Mouse (Mus musculus): ENCODE data around the gene Sprr2a1.
"Not testable (repeated sequence)": the region's sequence is repeated elsewhere in the genome, so short reads cannot be mapped to it uniquely, and the experiment has no call there.

Sprr2a1 gene

GRCm38 (mm10) chr3:92215569-92215968 lies at the start of gene Sprr2a1, which contains the start of gene Sprr2a2:
Gene Sprr2a1 (plus strand): TSS chr3:92215799.
Gene Sprr2a2 (plus strand): TSS chr3:92215920.
- DNase-seq (ENCODE audit: low spot score in 2 of 2): not testable (repeated sequence)

DNA sequence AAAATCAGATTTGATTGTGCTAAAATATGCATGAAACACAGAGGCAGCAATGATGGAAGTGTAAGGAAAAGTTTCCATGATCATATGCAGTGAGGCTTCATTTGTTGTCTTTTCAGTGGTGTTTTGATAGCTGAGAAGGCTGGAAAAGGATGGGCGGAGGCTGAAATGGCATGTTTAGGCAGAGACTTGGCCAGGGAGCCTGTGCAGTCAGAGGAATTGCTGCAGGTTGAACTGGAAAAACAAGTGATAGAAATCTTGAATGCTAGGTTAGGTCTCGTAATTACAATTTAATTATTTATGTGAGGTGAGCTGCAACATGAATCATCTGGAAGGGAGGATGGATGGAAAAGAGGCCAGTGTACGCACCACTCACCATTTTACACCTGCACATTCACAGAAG lies 45.8 kb upstream of the Sprr2a1 start:
- DNase-seq (ENCODE audit: low spot score in 2 of 2): peak in 1 of 2 experiments; percentile 27

DNA sequence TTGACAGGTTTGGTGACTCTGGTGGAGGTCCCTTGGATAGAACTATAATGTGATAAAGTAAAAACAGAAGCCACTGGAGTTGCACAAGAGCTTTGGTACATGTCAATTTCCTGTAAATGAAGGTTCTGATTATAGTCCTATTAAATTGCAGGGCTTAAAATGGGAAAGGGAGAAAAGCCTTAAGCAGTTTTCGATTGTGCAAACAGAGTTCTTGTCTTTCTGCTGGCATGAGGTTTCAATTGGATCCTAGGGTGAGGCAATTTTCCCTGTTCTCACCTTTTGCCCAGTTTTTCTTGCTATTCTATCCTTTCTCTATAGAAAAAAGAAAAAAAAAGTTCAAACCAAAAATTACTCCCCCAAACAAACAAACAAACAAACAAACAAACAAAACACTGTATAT lies 38.7 kb upstream of the Sprr2a1 start:
- no peak for DNase-seq (ENCODE audit: low spot score in 2 of 2)

- DNase-seq (ENCODE audit: low spot score in 2 of 2): no peak
These were observed 19.9 kb upstream of the Sprr2a1 start for GRCm38 (mm10) chr3:92195512-92196200.

GRCm38 (mm10) chr3:92211133-92211925 lies 4.3 kb upstream of the Sprr2a1 start:
- DNase-seq (ENCODE audit: low spot score in 2 of 2): not testable (repeated sequence)

DNA sequence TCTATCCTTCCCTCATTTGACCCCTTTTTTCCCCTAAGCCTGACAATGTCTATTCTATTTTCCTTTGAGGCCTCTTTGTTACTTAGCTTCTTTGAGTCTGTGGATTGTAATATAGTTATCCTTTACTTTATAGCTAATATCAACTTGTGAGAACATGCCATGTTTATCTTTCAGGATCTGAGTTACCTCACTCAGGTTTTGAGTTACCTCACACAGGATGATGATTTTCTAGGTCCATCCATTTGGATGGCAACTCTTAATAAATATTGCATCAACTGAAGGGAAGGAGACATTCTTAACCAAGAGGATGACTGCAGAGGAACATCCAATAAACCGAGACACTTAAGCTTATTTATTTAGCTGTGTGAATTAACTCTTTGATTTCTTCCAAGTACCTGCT lies 3.5 kb upstream of the Sprr2a1 start:
- DNase-seq (ENCODE audit: low spot score in 2 of 2): not testable (repeated sequence)

DNA sequence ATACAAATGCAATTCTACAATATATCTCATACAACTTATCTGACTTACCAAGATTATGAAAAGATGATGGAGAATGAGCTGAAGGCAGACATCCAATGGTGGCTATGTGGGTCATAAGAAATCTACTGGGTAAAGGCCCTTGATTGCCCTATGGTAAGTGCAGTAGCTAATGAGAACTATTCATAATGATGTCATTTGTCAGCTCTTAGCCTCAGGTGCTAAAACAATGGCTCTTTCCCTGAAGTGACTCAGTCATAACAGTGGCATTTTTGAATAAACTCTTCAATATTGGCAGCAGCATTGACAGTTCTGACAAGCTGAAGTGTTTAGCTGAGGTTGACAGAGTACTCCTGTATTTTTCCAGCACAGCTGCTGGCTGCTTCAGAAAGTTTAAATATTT lies 1.9 kb upstream of the Sprr2a1 start:
- not testable (repeated sequence) for DNase-seq (ENCODE audit: low spot score in 2 of 2)

DNA sequence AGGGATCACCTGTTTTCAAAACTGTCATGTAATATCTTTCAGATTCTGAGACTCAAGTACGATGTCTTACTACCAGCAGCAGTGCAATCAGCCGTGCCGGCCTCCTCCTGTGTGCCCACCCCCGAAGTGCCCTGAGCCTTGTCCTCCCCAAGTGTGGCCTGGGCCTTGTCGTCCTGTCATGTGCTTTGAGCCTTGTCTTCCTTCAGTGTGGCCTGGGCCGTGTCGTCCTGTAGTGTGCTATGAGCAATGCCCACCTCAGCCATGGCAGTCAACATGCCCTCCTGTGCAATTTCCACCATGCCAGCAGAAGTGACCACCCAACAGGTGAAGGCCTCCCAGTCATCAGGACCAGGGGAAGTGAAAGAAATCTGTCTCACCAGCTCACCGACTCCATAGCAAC lies 3.4 kb downstream of the Sprr2a1 start:
- DNase-seq (ENCODE audit: low spot score in 2 of 2): not testable (repeated sequence)

DNA sequence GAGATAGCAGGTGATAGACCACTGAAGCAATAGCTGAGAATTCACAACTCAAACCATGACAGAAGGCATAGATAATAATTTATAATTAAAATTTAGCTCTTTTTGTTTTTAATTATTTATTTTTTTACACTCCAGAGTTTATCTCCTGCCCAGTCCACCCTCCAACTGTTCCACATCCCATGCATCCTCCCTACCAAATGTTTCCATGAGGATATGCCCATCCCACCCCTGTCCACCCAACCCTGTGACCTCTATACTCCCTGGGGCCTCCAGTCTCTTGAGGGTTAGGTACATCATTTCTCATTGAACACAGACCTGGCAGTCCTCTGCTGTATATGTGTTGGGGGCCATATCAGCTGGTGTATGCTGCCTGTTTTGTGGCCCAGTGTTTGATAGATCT lies 8.1 kb downstream of the Sprr2a1 start:
- DNase-seq (ENCODE audit: low spot score in 2 of 2): not testable (repeated sequence)

DNA sequence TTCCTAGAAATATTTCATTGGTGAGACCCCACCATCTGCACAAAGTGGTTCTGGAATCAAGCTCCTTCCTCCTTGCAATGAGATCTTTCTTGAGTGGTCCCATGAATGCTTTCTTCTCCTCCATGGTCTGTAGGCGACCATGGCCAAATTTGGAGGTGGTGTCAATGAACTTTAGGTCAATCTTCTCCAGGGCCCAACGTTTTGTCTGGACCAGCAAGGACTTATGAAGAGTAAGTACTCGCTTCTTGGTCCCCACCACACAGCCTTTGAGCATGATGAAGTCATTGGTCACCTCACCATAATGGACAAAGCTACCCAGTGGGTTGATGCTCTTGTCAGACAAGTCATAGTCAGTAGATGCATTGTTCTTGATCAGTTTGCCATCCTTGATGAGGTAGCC lies 11.8 kb downstream of the Sprr2a1 start:
- not testable (repeated sequence) for DNase-seq (ENCODE audit: low spot score in 2 of 2)

GRCm38 (mm10) chr3:92236463-92237189 lies 21.0 kb downstream of the Sprr2a1 start:
- DNase-seq (ENCODE audit: low spot score in 2 of 2): not testable (repeated sequence)

- DNase-seq (ENCODE audit: low spot score in 2 of 2): not testable (repeated sequence)
These were observed 23.1 kb downstream of the Sprr2a1 start for GRCm38 (mm10) chr3:92238736-92239135.

GRCm38 (mm10) chr3:92239197-92239596 lies 23.6 kb downstream of the Sprr2a1 start:
- DNase-seq (ENCODE audit: low spot score in 2 of 2): not testable (repeated sequence)

DNA sequence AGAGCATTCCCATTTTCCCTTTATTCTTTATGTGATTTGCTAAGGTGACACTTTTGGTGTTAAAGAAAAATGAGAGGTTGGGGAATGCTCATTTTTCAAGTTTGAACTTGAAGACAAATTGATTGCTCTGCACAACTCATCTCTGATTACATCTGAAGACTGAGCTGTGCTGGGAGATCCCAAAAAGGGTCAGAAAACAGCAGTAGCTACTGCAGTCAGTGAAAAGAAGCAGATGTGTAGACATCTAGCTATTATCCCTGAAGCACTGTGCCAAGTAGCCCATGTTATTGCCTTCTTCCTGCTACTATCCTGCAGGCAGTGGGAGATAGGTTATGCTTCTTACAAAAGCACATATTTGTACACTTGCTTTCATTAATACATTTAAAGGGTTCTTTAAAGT lies 29.2 kb downstream of the Sprr2a1 start:
- DNase-seq (ENCODE audit: low spot score in 2 of 2): not testable (repeated sequence)

GRCm38 (mm10) chr3:92246245-92246644 lies 30.6 kb downstream of the Sprr2a1 start:
- DNase-seq (ENCODE audit: low spot score in 2 of 2): not testable (repeated sequence)

GRCm38 (mm10) chr3:92248494-92248893 lies 32.9 kb downstream of the Sprr2a1 start:
- DNase-seq (ENCODE audit: low spot score in 2 of 2): not testable (repeated sequence)

- DNase-seq (ENCODE audit: low spot score in 2 of 2): not testable (repeated sequence)
These were observed 34.9 kb downstream of the Sprr2a1 start for GRCm38 (mm10) chr3:92250450-92250849.

- DNase-seq (ENCODE audit: low spot score in 2 of 2): not testable (repeated sequence)
These were observed 38.3 kb downstream of the Sprr2a1 start for GRCm38 (mm10) chr3:92253860-92254259.

DNA sequence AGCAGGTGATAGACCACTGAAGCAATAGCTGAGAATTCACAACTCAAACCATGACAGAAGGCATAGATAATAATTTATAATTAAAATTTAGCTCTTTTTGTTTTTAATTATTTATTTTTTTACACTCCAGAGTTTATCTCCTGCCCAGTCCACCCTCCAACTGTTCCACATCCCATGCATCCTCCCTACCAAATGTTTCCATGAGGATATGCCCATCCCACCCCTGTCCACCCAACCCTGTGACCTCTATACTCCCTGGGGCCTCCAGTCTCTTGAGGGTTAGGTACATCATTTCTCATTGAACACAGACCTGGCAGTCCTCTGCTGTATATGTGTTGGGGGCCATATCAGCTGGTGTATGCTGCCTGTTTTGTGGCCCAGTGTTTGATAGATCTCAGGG lies 42.9 kb downstream of the Sprr2a1 start:
- not testable (repeated sequence) for DNase-seq (ENCODE audit: low spot score in 2 of 2)

GRCm38 (mm10) chr3:92263462-92263861 lies 47.9 kb downstream of the Sprr2a1 start:
- not testable (repeated sequence) for DNase-seq (ENCODE audit: low spot score in 2 of 2)
